In the genomic region with DNA sequence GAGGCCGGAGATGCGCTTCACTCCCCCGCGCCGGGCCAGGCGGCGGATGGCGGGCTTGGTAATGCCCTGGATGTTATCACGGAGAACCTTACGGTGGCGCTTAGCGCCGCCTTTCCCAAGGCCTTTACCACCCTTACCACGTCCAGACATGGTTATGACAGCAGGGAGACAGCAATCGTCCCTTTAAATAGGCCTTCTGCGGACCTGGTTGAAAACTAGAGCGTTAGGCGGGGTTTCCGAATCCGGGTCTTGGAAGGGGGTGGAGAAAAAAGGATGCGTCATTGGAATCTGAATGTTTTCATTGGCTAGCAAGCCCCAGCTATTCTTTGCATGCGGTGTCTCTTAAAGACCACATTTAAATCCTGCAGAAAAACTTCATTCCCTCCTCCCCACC, we compare ENCODE assay signal across 8 mouse cellular contexts. TPM values are rescaled to one million over a fixed set of nuclear protein-coding genes. Genes with fewer than 3 reads are reported as not detected.
DNase-seq lines count a peak whose midpoint lies in the region; ATAC-seq and TF ChIP-seq lines count a peak whose summit lies in the region.

A gene (minus strand): TSS at position 155 of the 394 bp plus-strand sequence.

- WGBS in hindbrain, embryonic 10.5 days: under 1% methylated on average over 22 of the region's 22 CpGs
- 1% methylated on average over 21 of the region's 22 CpGs for WGBS in lung, postnatal 0 days

- H3K9ac ChIP-seq in lung, postnatal 0 days (replicated peaks; ENCODE audit: low read depth): peak within 1 kb of the TSS; percentile 43

- H3K4me3 ChIP-seq in hindbrain, embryonic 10.5 days: peak within 1 kb of the TSS; percentile 55
- peak within 1 kb of the TSS; percentile 40 for H3K4me3 ChIP-seq in lung, postnatal 0 days (ENCODE audit: low read depth, low read length)

- peak; percentile 38 for TF ChIP-seq CTCF in lung, postnatal 0 days (IDR thresholded peaks at IDR 0.05)

- peak within 1 kb of the TSS; percentile 89 for H3K27ac ChIP-seq in hindbrain, embryonic 10.5 days
- peak within 1 kb of the TSS; percentile 86 for H3K27ac ChIP-seq in lung, postnatal 0 days (ENCODE audit: low read length)

- H3K4me2 ChIP-seq in lung, postnatal 0 days (replicated peaks; ENCODE audit: low read depth, low read length): peak within 1 kb of the TSS; percentile 70

- H3K27me3 ChIP-seq in hindbrain, embryonic 10.5 days (ENCODE audit: insufficient read depth, poor library complexity, severe bottlenecking): no peaks in the 10 kb centered on the region
- H3K27me3 ChIP-seq in lung, postnatal 0 days (replicated peaks; ENCODE audit: insufficient read depth, low read length): no peaks in the 10 kb centered on the region

- DNase-seq in MN1 (ENCODE audit: low spot score): peak; percentile 97
- peak; percentile 100 for DNase-seq in cerebellum, adult 9-10 months
- DNase-seq in hindbrain, embryonic 10.5 days (ENCODE audit: low spot score): peak; percentile 98
- peak; percentile 98 for DNase-seq in layer of hippocampus, adult 9-11 months
- peak; percentile 99 for DNase-seq in lung, postnatal 0 days (ENCODE audit: low spot score)
- peak; percentile 100 for DNase-seq in ovary, postnatal 14 days (ENCODE audit: low spot score)
- DNase-seq in thymus, postnatal 14 days: peak; percentile 99

- ATAC-seq in frontal cortex, adult (ENCODE audit: low TSS enrichment): peak; percentile 97
- ATAC-seq in lung, postnatal 0 days: peak; percentile 94

- H3K9me3 ChIP-seq in hindbrain, embryonic 10.5 days: no peaks in the 10 kb centered on the region
- H3K9me3 ChIP-seq in lung, postnatal 0 days (ENCODE audit: low read length): no peaks in the 10 kb centered on the region

- TF ChIP-seq EP300 in lung, postnatal 0 days (IDR thresholded peaks at IDR 0.05): peak; percentile 98

- H3K4me1 ChIP-seq in hindbrain, embryonic 10.5 days (replicated peaks): peaks cover 30% of the 10 kb centered on the region
- H3K4me1 ChIP-seq in lung, postnatal 0 days (ENCODE audit: insufficient read depth, low read depth, low read length): no peaks in the 10 kb centered on the region

- no peaks in the 10 kb centered on the region for H3K36me3 ChIP-seq in hindbrain, embryonic 10.5 days
- H3K36me3 ChIP-seq in lung, postnatal 0 days (ENCODE audit: insufficient read depth, low read length): no peaks in the 10 kb centered on the region

RNA-seq across cellular contexts. Expression of the gene that starts here (rescaled TPM):
- 5.4 TPM in 2 replicates for polyA plus RNA-seq in hindbrain, embryonic 10.5 days (2016; fragmentation: Nextera tagmentation; extraction: Ambion mirVana)
- 3.7 and 3.9 TPM in 2 replicates for polyA plus RNA-seq in lung, postnatal 0 days (2015; fragmentation: Nextera tagmentation; extraction: Ambion mirVana)

Comparison
In these comparisons a context has a peak if more than half of its experiments do, and no peak if none do; other contexts are left out.
1. Peak in every context shown above with its lines: DNase-seq, ATAC-seq, H3K4me3 ChIP-seq and H3K27ac ChIP-seq.